Mouse (Mus musculus) lung, embryonic 15.5 days (tissue): Measurements from ENCODE around the gene Tfap2e. TPM values are rescaled to one million over a fixed set of nuclear protein-coding genes. Genes with fewer than 3 reads are reported as not detected.
A peak's percentile ranks its signal among the peaks of the same experiment; 100 is the strongest.

ENCODE experiments used
- ATAC-seq: fragments of 200-750 bp; cut with Nextera tagmentation; 2 replicates; pipeline ENCODE4 v1.8.0; 2017; ENCODE audit warnings: moderate number of reproducible peaks, borderline replicate concordance; ENCODE audit not compliant: low FRiP score, low TSS enrichment; ENCODE audit errors: extremely low read depth
- H3K27ac ChIP-seq: fragments of 300-500 bp; sonication (generic); 2 replicates; pipeline ENCODE4 v1.5.1; 2015; ENCODE audit warnings: moderate library complexity, mild to moderate bottlenecking, inconsistent platforms
- H3K27me3 ChIP-seq: fragments of 300-500 bp; sonication (generic); 2 replicates; pipeline ENCODE4 v1.6.1; 2015; ENCODE audit warnings: inconsistent platforms
- H3K36me3 ChIP-seq: fragments of 300-500 bp; sonication (generic); 2 replicates; pipeline ENCODE4 v1.6.1; 2015; ENCODE audit warnings: inconsistent platforms
- H3K4me1 ChIP-seq: fragments of 300-500 bp; sonication (generic); 2 replicates; pipeline ENCODE4 v1.6.1; 2015; ENCODE audit warnings: inconsistent platforms
- H3K4me2 ChIP-seq: fragments of 300-500 bp; sonication (generic); 2 replicates; pipeline ENCODE4 v1.6.1; 2015; ENCODE audit warnings: inconsistent platforms, mild to moderate bottlenecking, moderate library complexity
- H3K4me3 ChIP-seq: fragments of 300-500 bp; sonication (generic); 2 replicates; pipeline ENCODE4 v1.5.1; 2015; ENCODE audit warnings: mild to moderate bottlenecking, inconsistent platforms
- H3K9ac ChIP-seq: fragments of 300-500 bp; sonication (generic); 2 replicates; pipeline ENCODE4 v1.6.1; 2015; ENCODE audit warnings: inconsistent platforms
- H3K9me3 ChIP-seq: fragments of 300-500 bp; sonication (generic); 2 replicates; pipeline ENCODE4 v1.6.1; 2016; ENCODE audit warnings: inconsistent platforms
- WGBS: fragments of 180-500 bp; shearing (Covaris S2); methylation state at CpG from one replicate; pipeline ENCODE4 v1.1.7; 2015; 5-methylcytosine and 5-hydroxymethylcytosine counted together
- polyA plus RNA-seq: library from polyadenylated mRNA; unstranded; fragments of >200 nt; fragmentation: Nextera tagmentation; extraction: Ambion mirVana; gene quantifications from 2 replicates; pipeline ENCODE4 v1.2.1, GENCODE M21; 2015

Gene Tfap2e
- 0.08 and 0.09 TPM in 2 replicates for polyA plus RNA-seq

- peak within 1 kb of the TSS; percentile 12; the same call in 1 of the 2 replicates for H3K9ac ChIP-seq
These were observed at the start of gene Tfap2e for GRCm38 (mm10) chr4:126736001-126736414. Tfap2e (minus strand) TSS chr4:126736240.

GRCm38 (mm10) chr4:126782996-126783395 is 47.0 kb upstream of the Tfap2e start:
- Histone ChIP-seq H3K9ac (no peak overlapping the region), H3K9me3 (no peaks in the 10 kb centered on the region), H3K4me3 (no peak overlapping the region), H3K27ac (no peak overlapping the region), H3K27me3 (no peaks in the 10 kb centered on the region), H3K4me1 (no peaks in the 10 kb centered on the region), H3K4me2 (no peak overlapping the region), H3K36me3 (no peaks in the 10 kb centered on the region)
- 62% methylated on average over 8 of the region's 8 CpGs for WGBS
- ATAC-seq = no peak

More at GRCm38 (mm10) chr4:126736001-126736414, at the start of gene Tfap2e:
- H3K4me2 ChIP-seq = peak within 1 kb of the TSS; percentile 54
- H3K9me3 ChIP-seq = no peaks in the 10 kb centered on the region
- peak; percentile 19; the same call in 1 of the 2 replicates for ATAC-seq
- 2% methylated on average over 32 of the region's 32 CpGs for WGBS
- H3K27me3 ChIP-seq = peaks cover 90% of the 10 kb centered on the region
- peaks cover 21% of the 10 kb centered on the region for H3K4me1 ChIP-seq
- no peaks in the 10 kb centered on the region for H3K36me3 ChIP-seq
- H3K4me3 ChIP-seq = peak within 1 kb of the TSS; percentile 33
- H3K27ac ChIP-seq = no peak within 1 kb of the TSS

- WGBS = 89% methylated on average over 8 of the region's 8 CpGs
- H3K36me3 ChIP-seq = no peaks in the 10 kb centered on the region
These were observed 46.5 kb upstream of the Tfap2e start for GRCm38 (mm10) chr4:126782512-126782911.

GRCm38 (mm10) chr4:126781871-126782270 is 45.8 kb upstream of the Tfap2e start:
- Histone ChIP-seq H3K4me3 (no peak overlapping the region), H3K9me3 (no peaks in the 10 kb centered on the region), H3K36me3 (no peaks in the 10 kb centered on the region), H3K4me1 (no peaks in the 10 kb centered on the region), H3K9ac (no peak overlapping the region), H3K4me2 (no peak overlapping the region), H3K27me3 (no peaks in the 10 kb centered on the region), H3K27ac (no peak overlapping the region)
- WGBS = 89% methylated on average over 3 of the region's 3 CpGs
- no peak for ATAC-seq

More at GRCm38 (mm10) chr4:126782512-126782911, 46.5 kb upstream of the Tfap2e start:
- Histone ChIP-seq H3K27ac (no peak overlapping the region), H3K4me1 (no peaks in the 10 kb centered on the region), H3K4me2 (no peak overlapping the region), H3K9ac (no peak overlapping the region), H3K9me3 (no peaks in the 10 kb centered on the region), H3K4me3 (no peak overlapping the region), H3K27me3 (no peaks in the 10 kb centered on the region)
- ATAC-seq = no peak

- Histone ChIP-seq H3K4me3 (no peak overlapping the region), H3K27ac (no peak overlapping the region), H3K9ac (no peak overlapping the region), H3K9me3 (no peaks in the 10 kb centered on the region), H3K4me1 (no peaks in the 10 kb centered on the region), H3K4me2 (no peak overlapping the region), H3K36me3 (no peaks in the 10 kb centered on the region), H3K27me3 (no peaks in the 10 kb centered on the region)
- ATAC-seq = no peak
- WGBS = 74% methylated on average over 12 of the region's 12 CpGs
These were observed 44.1 kb upstream of the Tfap2e start for GRCm38 (mm10) chr4:126779826-126780775.

- ATAC-seq = no peak
- 48% methylated on average over 8 of the region's 8 CpGs for WGBS
These were observed 43.1 kb upstream of the Tfap2e start for GRCm38 (mm10) chr4:126779148-126779581.

GRCm38 (mm10) chr4:126775182-126775581 is 39.1 kb upstream of the Tfap2e start:
- no peaks in the 10 kb centered on the region for H3K27me3 ChIP-seq
- no peaks in the 10 kb centered on the region for H3K4me1 ChIP-seq
- H3K9me3 ChIP-seq = no peaks in the 10 kb centered on the region
- no peak overlapping the region for H3K4me2 ChIP-seq
- H3K36me3 ChIP-seq = no peaks in the 10 kb centered on the region
- no peak overlapping the region for H3K27ac ChIP-seq
- ATAC-seq = no peak
- WGBS = 26% methylated on average over 1 of the region's 1 CpGs
- H3K4me3 ChIP-seq = no peak overlapping the region
- H3K9ac ChIP-seq = no peak overlapping the region

More at GRCm38 (mm10) chr4:126779148-126779581, 43.1 kb upstream of the Tfap2e start:
- Histone ChIP-seq H3K36me3 (no peaks in the 10 kb centered on the region), H3K4me1 (no peaks in the 10 kb centered on the region), H3K27me3 (no peaks in the 10 kb centered on the region), H3K9me3 (no peaks in the 10 kb centered on the region), H3K27ac (no peak overlapping the region), H3K4me3 (no peak overlapping the region), H3K4me2 (no peak overlapping the region), H3K9ac (no peak overlapping the region)

GRCm38 (mm10) chr4:126773871-126774270 is 37.8 kb upstream of the Tfap2e start:
- Histone ChIP-seq H3K36me3 (no peaks in the 10 kb centered on the region), H3K9me3 (no peaks in the 10 kb centered on the region), H3K9ac (no peak overlapping the region), H3K27me3 (no peaks in the 10 kb centered on the region), H3K4me1 (no peaks in the 10 kb centered on the region), H3K27ac (no peak overlapping the region), H3K4me2 (no peak overlapping the region), H3K4me3 (no peak overlapping the region)
- no peak for ATAC-seq
- 90% methylated on average over 6 of the region's 6 CpGs for WGBS

GRCm38 (mm10) chr4:126770831-126771230 is 34.8 kb upstream of the Tfap2e start:
- no peak overlapping the region for H3K4me2 ChIP-seq
- H3K4me3 ChIP-seq = no peak overlapping the region
- no peak overlapping the region for H3K27ac ChIP-seq
- H3K4me1 ChIP-seq = no peaks in the 10 kb centered on the region
- no peak for ATAC-seq
- no peak overlapping the region for H3K9ac ChIP-seq
- no peaks in the 10 kb centered on the region for H3K36me3 ChIP-seq
- WGBS = 78% methylated on average over 4 of the region's 4 CpGs
- no peaks in the 10 kb centered on the region for H3K27me3 ChIP-seq
- no peaks in the 10 kb centered on the region for H3K9me3 ChIP-seq

GRCm38 (mm10) chr4:126769800-126770563 is 33.9 kb upstream of the Tfap2e start:
- H3K9ac ChIP-seq = no peak overlapping the region
- no peaks in the 10 kb centered on the region for H3K4me1 ChIP-seq
- H3K9me3 ChIP-seq = no peaks in the 10 kb centered on the region
- H3K4me2 ChIP-seq = no peak overlapping the region
- 86% methylated on average over 9 of the region's 9 CpGs for WGBS
- ATAC-seq = no peak
- H3K27me3 ChIP-seq = no peaks in the 10 kb centered on the region
- no peak overlapping the region for H3K4me3 ChIP-seq
- H3K36me3 ChIP-seq = no peaks in the 10 kb centered on the region
- H3K27ac ChIP-seq = no peak overlapping the region

GRCm38 (mm10) chr4:126763483-126763882 is 27.4 kb upstream of the Tfap2e start:
- H3K27me3 ChIP-seq = no peaks in the 10 kb centered on the region
- no peak overlapping the region for H3K4me2 ChIP-seq
- peaks cover 12% of the 10 kb centered on the region; the same call in 1 of the 2 replicates for H3K36me3 ChIP-seq
- H3K4me3 ChIP-seq = no peak overlapping the region
- 72% methylated on average over 2 of the region's 2 CpGs for WGBS
- no peaks in the 10 kb centered on the region for H3K9me3 ChIP-seq
- H3K4me1 ChIP-seq = no peaks in the 10 kb centered on the region
- no peak for ATAC-seq
- H3K9ac ChIP-seq = no peak overlapping the region
- H3K27ac ChIP-seq = no peak overlapping the region
